Mouse (Mus musculus) cerebellum, postnatal 25 days (tissue): ENCODE results near the gene Lgals2.
A peak's percentile ranks its signal among the peaks of the same experiment; 100 is the strongest.

Experiments used
- DNase-seq, 2 experiments: peaks; one replicate each; pipeline ENCODE4 v3.0.0; 2021; ENCODE audit warnings: mixed read lengths in 2 of 2

Lgals2 gene

DNA sequence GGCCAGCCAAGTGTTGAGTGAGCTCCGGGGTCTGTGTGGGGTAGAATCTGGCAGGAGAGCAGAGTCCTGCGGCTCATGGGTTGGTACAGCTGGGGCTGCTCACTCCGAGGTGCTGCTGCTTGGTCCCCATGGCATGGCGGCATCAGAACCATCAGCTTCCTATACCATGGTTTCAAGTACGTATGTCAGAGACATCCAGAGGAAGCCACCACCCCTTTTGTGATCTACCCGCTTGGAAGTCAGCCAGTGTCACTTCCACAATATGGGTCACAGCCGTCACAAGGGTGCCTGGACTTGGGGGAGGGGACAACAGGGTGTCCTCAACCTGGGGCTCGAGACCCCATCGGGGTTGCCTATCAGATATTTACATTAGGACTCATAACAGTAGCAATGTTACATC is 45.2 kb downstream of the Lgals2 start:
- DNase-seq = no peak

DNA sequence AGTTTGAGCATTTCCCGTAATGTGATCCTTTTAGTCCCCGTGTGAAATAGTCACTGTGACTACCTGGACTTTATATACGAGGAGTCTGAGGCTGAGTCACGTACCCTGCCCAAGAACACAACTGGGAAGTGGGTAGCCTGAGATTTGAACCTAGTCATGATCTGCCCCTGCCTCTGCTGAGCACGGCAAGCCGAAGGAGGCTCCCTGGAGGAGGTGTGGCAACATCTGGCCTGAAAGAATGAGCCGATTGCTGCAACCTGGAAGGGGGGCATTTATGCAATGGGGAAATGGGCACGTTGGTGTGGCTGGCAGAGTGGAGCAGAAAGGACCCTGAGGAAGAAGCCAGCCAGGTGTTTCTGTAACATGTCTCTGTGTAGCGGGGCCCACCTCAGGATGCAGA is 45.6 kb downstream of the Lgals2 start:
- no peak for DNase-seq

DNA sequence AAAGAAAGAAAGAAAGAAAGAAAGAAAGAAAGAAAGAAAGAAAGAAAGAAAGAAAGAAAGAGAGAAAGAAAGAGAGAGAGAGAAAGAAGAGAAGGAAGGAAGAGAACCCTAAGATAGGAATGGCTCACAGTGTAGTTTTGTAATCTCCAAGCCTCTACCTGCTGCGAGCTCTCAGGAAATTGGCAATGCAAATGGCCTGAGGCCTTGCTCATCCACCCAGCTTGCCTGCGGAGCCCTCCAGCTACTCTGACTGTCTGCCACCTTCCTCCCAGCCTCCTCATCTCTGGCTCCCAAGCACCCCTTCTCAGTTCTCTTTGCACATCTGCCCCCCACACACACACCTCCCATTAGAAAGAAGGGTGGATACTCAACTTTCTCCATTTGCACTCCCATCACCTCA is 46.3 kb downstream of the Lgals2 start:
- DNase-seq = no peak

DNA sequence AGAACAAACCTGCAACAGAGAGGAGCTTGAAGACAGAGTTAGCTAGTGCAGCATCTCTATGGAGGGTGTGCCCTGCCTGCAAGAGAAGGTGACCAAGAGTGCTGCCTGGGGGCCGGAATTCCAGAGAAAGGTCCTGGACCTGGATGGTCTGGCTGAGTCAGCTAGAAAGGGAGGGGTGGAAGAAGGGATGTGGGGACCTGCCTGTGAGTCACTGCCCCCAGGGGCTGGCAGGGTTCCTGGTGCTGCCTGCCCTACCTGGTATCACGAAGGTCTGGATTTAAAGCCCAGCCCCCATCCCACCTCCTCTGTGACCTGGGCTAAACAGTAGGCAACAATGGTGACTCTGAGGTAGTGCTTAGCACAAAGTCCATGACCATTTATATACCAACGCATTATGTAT is 48.2 kb downstream of the Lgals2 start:
- peak in 1 of 2 experiments; percentile 57 for DNase-seq

DNA sequence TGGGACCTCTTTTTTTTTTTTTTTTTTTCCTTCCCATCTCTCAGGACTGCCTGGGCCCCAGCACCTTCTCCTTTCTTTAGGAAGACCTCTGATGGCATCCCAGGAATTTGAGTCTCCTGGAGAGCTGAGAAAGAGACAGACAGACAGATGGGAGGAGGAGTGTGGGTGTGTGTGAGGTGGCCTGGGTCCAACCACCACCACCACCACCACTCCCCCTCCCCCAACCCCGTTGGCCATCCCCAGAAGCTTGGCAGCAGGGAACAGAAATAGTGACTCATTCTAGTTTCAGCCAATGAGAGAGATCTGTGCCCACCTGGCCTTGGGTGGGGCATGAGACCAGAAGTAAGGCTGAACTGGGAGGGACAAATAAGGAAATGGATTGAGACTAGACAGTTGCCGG is 48.7 kb downstream of the Lgals2 start:
- peak in 1 of 2 experiments; percentile 23 for DNase-seq

DNA sequence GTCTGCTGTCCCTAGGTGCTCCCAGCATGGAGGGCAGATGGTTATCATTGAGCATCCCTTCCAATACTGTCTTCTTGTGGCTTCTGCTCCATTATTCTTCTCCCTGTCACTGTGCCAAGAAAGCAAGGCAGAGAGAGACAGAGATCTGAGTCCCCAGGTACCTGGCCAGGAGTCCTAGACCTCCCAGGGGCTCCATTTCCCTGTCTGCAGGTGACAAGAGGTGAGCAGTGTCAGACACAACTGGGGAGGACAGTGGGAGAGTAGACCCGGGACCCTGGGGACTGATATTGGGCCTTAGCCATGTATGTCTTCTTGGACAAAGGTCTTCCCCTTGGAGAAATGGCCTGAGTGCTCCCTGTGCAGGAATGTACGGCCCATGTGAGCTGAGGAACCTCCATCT is 50.0 kb downstream of the Lgals2 start:
- no peak for DNase-seq

DNA sequence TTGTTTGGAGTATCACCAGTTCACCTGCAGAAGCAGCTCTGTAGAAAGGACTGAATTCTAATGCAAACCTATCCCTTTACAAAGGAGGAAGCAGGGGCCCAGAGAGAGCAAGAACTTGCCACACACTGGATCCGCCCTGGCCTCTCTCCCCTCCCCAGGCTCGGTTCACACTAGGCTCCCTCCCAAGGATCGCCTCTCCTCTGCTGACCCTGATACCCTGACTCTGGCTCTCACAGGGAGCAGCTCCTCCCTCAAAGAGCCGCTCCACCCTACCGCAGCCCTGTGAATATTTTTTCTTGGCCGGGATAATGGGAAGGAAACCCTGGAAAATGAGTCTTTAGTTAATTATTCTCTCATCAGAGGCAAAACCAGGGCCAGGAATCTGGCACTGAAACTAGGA is 51.0 kb downstream of the Lgals2 start:
- DNase-seq = no peak

DNA sequence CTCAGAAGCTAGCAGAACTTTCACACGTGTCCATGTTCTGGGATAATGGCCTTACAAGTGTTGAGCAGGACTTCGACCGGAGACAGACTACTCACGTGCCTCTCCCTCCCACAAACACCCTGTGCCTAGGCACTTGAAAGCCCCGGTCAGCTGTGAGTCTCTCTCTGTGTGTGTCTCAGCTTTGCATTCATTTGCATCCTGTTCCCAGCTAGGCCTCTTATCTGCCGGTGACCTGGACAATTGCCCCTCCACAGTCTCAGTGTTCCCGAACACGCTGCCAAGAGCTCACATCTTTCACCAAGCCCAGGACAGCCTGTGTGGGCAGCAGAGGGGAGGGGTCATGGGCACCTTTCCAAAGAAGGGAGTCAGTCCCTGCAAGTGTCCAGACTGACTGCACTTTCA is 51.8 kb downstream of the Lgals2 start:
- DNase-seq = peak in 1 of 2 experiments; percentile 30

DNA sequence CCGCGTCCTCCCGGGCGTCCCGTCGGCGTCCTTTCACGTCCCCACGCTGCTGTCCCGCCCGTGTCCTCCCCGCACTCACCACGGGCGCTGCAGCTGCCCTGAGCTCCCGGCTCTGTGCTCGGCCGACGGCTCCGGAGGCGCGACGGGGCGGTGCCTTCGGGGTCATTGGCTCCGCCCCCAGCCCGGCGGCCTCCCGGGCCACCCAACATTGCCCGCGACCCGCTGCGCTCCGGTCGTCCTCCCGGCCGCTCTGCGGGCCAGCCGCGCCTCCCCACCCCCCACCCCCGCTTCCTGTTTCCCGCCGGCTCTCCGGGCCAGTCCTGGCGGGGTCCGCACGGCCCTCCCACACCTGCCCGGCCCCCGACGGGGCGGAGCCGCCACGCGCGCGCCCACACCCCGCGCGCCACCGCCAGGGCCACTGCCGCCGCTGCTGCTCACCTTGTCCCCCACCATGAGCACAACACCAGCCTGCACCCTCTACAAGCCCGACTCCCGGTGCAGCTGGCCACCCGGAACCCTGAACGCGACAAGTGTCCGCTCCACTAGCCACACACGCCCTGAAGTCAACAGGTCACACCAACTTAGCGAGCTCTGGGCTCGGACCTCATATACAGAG is 52.4 kb downstream of the Lgals2 start, which contains the start of gene Card10:
Card10 (minus strand) TSS at position 267 of the 616 bp plus-strand sequence.
- DNase-seq = peak in 1 of 2 experiments; percentile 30

DNA sequence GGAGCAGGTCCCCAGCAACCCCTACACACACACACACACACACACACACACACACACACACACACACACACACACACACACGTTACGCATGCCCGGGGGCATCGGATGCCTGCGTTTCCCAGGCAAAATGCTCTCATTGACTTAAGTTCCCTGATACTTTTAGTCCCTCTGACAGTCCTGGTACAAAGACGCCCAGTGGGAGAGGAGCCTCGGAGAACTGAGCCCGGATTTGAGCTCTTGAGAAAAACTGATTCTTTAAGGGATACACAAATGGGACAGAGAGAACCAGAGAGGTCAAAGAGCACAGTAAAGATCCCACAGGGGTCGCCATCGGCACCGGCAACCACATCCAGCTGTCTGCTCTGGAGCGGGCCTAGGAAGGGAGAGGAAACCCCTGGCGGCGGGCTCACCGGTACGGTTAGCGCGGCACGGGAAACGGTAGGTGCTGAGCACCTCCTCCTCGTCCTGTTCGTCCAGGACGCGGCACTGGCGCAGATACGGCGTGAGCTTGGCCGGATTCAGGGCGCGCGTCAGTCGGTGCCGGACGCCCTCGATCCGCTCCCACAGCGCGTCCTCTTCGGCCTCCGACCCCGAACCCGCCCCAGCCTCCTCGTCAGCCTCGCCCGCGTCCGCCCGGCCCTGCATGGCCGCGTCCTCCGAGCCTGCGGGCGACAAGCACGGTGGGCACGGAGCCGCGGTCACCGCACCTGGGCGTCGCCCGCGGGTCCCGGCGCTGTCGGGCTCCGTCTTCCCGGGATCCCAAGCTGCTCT is 53.2 kb downstream of the Lgals2 start:
- peak in 1 of 2 experiments; percentile 21 for DNase-seq

DNA sequence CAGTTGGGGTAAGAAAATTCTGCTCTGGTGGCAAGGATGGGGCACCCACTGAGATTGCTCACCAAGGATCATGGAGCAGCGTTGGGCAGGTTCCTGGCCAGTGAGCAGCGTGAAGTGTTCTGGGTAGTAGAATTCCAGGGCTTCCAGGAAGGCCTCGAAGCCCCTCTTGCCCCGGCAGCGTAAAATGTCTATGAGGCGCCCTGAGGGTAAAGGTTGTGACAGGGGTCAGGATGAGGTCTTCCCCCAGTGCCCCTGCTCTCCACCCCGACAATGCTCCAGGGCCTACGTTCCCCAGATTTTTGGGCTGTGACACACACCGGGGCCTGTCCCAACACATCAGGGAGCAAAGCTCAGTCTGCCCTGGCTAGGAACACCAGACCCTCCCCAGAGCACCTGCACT is 53.8 kb downstream of the Lgals2 start:
- no peak for DNase-seq
